Mouse (Mus musculus) heart, adult 9 months (tissue): ENCODE measurements around the gene Dnajc2.
"Not testable (repeated sequence)": the region's sequence is repeated elsewhere in the genome, so short reads cannot be mapped to it uniquely, and the experiment has no call there.

Experiments used
- DNase-seq, 2 experiments: peaks; one replicate each; pipeline ENCODE4 v3.0.0; 2022; ENCODE audit warnings: low spot score in 2 of 2

Gene Dnajc2

DNA sequence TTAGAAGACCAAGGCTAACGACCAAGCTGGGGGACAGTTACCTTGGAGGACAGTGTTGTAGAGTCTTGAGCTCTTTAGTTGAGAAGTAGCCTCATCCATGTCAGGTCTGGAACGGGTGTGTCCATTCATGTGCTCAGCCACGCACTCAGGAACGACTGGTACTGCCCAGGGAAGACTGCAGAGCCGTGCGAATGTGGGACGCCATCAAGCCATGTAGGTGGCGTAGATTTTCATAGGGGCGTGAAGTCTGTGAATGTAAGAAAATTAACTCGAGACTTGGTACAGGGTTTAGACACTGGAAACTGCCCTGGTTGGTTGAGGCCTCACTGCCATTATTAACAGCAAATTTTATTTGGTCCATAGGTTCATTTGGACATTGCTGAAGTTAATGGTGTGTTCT, 41.4 kb downstream of the Dnajc2 start:
- no peak for DNase-seq

DNA sequence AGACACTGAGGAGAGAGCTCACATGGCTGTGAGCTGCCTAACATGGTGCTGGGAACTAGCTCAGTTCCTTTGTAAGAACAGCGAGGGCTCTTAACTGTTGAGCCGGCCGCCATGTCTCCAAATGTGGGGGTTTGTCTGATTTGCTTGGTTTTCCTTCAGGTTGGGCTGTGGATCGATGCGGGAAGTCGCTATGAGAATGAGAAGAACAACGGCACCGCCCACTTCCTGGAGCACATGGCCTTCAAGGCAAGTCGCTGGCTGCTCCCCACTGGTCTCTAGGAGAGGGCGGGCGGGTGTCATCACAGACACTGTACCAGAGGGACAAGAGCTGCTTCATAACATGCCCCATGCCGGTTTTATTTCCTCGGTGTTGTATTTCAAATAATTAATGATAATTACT, 45.2 kb downstream of the Dnajc2 start:
- no peak for DNase-seq

DNA sequence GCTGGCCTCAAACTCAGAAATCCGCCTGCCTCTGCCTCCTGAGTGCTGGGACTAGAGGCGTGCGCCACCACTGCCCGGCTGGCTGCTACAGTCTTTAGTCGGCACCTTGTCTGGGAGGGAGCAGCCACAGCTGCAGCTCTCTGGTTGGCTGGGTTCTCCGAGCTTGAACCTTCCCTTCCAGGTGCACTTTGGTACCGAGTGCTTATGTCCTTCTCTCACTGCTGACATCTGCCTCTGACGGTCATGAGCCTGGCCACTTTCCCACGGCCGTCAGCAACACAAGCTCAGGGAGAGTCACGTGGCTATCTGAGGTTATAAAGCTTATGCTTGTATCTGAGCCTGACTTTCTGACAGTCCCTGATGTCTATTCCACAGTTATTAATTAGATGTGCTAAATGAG, 45.9 kb downstream of the Dnajc2 start:
- DNase-seq: peak in 1 of 2 experiments; percentile 8

DNA sequence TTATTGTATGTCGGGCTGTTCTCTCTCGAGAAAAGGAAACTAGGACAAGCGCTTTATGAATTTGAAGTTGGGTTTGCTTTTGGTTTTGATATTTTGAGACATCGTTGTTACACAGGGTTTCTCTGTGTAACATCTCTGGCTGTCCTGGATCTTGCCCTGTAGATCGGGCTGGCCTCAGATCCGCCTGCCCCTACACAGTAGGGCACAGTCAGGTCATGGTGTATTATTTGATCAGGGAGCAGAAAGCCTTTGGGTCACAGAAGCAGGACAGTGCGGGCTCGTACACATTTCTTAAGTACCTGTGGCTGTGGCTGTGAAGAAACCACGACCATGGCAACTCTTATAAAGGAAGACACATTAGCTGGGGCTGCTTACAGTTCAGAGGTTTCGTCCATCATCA, 47.4 kb downstream of the Dnajc2 start:
- DNase-seq: no peak

DNA sequence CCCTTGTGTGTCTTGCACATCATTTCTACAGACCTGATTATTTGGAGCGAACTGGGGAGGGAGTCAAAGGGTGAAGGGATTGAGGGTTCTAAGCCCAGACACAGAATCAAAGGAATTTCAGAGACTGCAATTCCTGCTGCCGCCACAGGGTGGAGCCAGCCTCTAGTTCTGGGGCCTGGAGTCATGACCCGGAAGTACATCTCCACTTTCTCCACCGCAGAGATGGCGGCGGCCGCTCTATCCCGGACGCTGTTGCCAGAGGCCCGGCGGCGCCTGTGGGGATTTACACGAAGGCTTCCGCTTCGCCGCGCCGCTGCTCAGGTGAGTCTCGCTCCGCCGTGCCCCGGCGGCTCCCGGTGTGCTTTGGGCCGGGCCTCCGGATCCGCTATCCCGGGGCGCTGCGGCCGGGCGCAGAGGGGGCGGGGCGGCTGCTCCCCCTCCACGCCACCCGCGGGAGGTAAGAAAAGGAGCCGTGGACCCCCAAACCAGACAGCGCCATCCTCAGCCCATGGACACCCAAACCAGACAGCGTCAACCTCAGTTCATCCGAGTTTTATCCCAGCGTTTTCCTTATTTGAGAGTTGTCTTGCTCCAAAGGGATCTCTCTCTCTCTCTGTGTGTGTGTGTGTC, 48.0 kb downstream of the Dnajc2 start, which contains the start of gene Pmpcb:
TSS of gene Pmpcb (plus strand) at position 186 of the 630 bp plus-strand sequence.
- peak; percentile 83 to 87 for DNase-seq

DNA sequence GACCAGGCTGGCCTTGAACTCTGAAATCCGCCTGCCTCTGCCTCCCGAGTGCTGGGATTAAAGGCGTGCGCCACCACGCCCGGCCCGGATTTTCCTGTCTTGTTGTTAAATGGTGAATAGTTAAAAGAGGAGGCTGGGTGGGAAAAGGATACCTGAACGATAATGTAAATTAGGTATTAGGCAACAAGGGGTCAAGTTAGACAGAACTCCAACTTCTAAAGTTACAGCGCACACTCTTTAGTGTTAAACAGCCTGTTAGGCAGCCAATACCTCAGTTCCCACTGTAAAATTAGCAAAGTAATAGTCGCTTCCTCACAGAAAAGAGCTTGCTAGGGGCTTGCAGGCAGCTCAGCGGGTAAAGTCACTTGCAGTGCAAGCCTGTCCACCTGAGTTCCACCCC, 49.0 kb downstream of the Dnajc2 start:
- DNase-seq: no peak

DNA sequence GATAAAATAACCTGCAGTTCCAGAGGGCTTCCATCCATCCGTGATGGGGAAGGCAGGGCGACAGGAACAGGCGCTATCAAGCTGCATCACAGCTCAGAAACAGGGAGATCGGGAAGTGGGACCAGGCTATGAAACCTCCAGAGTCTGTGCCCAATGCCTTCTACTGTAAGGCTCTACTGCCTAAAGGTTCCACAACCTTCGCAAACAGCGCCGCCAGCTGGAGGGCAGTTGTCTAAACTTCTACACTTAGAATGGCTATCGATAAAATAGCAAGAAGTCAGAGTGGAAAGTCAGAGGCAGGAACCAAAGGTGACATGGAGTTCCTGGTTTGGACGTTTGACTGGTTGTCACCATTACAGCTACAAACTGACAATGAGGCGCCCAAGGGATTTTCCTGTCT, 49.5 kb downstream of the Dnajc2 start:
- DNase-seq: peak; percentile 20 to 35

DNA sequence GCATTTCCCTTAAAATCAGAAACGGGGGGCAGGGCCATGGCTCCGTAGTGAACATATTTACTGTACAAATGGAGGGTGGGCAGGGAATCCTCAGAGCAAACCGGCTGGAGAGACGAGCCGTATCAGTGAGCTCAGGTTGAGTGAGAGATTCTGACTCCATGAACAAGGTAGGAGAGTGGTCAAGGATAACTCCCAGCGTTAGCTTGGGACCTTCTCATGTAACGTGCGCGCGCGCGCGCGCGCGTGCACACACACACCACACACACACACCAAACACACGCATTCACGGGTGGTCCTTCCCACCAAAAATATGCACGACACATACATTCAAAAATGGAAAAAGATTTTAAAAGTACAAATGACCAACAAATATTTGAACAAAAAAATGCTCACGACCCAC, 50.0 kb downstream of the Dnajc2 start:
- no peak for DNase-seq

DNA sequence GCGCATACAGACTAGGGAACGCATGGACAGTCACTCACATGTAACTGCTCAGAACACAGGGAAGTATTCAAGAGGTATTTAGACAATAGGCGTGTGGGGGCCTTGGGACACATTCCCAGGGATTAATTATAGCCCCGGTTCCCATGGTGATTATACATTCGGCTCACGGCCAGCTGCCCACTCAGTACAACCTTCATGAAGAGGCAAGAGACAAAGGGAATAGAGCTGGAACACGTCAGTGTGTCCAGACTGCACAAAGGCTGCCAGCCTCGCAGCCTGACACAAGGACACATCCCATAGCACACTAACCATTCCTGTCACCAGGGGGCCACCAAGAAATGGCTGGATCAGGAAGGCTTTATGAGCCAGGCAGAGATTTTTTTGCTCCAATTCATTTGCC, 52.1 kb downstream of the Dnajc2 start:
- DNase-seq: peak; percentile 13 to 47

DNA sequence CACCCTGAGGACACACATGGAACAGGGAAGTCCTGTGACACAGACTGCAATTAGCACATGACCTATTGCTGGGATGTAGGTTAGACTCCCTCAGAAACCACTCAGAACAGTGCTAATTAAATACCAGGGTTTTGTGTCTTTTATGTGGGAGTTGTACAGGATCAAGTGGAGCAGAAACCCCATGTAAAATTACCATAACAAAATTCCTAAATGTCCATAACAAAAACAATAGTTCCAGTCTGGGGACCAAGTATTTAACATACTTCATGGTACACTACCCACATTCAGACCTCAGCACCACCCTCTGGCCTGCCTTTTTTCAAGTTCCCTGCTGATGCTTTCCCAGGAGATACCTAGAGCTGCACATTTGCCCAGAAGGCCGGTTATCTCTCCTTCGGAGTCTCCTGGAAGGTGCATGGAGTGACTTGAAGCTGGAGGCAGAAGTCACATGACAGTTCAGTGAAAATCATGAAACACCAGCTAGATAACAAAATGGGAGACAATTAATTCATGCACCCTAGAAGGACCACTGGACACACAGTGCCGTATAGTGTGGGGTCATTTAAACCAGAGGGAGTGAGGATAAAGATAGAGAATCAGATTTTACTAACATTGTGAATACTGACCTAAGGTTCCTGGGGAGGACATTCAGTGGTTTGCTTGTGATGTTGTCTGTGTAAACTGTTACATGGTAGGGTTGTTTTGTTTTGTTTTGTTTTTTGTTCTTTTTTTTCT, 52.7 kb downstream of the Dnajc2 start:
- DNase-seq: no peak

DNA sequence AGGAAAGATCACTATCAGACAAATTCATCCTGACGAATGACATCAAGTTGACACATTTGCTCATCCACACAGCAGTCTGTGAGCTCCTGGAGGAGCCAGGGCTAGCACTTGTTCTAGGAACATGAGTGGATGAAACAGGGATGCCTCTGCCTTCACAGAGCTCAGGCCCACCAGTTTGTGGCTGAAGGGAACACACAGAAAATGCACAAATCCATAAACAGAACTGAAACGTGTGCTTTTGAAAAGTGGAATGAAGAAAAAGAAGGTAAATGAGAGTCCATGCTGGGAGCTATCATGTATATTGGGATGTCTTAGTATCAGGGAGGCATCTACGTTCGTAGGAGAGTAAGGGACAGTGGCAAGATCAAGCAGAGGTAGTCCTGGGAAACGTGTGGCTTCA, 55.9 kb downstream of the Dnajc2 start:
- DNase-seq: no peak

DNA sequence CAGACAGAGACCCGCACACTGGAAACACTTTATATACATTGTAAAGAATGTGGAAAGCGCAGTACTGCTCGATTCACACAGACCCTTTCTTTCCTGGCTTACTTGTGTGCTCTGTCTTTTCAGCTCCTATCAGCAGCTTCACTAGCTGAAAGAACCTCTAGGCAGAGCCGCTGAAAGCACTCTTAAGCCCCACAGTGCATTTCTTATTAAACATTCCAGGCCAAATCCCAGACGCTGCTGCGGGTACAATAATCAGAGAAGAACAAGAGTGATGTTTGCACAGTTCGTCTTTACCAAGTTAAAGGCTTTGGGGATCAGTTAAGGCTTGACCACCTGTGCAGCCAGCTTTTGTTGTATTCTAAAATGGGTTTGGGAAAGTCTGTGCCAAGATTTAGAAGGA, 60.2 kb downstream of the Dnajc2 start:
- DNase-seq: no peak

DNA sequence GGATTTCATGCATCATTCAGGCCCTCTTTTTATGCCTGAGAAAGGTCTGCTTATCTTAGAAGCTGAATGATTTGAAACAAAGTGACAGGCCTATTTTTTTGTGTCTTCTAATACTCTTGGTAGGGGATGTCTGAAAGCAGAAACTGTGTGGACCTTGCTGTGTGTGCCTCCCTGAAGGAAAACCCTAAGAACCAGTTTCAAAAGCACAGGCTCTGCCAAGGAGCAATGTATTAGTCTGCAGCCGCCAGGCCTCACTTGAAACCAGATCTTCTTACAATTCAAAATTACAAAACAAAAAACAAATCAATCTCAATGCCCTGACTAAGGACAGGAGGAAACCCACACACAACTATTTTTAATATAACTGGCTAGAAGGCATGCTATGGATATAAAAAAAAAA, 60.6 kb downstream of the Dnajc2 start:
- DNase-seq: no peak

DNA sequence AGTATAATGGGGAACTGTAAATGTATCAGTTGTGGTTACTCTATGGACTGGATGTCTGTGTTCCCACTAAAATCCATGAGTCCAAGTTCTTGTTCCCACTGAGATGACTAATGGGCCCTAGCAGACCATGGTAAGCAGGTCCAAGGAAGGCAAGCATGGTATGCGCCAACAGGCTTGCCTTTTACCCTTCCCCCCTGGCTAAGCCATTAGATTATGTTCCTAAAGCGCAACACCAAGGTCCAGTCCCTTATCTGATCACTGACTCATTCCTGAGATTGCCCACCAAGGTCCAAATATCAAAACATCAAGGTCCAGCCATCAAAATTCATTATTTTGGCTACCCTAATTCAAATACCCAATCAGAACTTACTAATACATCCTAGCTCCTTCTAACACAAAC, 65.8 kb downstream of the Dnajc2 start:
- DNase-seq: no peak

DNA sequence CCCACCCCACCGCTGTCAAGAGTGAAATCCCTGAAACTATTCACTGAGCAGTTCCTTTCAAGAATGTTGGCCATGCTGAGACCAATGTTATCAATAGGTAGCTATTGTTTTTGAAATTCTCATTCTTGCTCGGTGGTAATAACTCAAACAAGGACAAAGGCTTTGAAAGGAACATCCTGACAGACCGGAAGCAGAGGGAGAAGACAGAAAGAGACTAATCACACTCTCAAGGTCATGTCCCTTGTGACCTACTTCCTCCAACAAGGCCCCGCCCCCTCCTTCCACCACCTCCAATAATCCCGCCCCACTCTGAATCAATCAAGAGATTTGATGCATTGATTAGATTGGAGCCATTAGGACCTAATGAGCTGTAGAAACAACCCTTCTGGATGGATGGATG, 66.5 kb downstream of the Dnajc2 start:
- no peak for DNase-seq

DNA sequence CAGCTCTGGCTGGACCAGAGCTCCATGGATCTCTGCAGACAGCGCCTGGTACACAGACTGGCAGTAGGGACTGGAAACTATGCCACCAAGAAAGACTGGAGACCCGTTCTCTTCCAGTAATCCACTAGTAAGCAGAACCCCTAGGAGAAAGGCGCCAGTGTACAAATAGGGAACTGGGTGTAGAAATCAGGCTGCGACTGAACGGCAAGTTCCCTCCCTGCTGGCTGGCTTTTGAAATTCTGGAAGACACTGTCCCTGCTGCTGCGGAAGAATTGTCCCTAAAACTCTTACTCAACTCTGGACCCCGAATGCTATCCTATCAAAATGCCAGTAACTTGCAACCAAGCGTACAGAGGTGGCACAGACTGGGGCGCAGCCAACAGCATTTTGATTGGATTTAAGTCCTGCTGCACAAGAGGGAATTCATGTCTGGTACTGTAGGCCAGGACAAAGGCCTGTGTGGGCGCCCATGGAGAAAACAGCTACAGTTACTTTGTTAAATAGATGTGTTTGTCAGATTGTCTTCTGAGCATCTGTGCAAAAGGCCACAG, 67.8 kb downstream of the Dnajc2 start:
- no peak for DNase-seq

DNA sequence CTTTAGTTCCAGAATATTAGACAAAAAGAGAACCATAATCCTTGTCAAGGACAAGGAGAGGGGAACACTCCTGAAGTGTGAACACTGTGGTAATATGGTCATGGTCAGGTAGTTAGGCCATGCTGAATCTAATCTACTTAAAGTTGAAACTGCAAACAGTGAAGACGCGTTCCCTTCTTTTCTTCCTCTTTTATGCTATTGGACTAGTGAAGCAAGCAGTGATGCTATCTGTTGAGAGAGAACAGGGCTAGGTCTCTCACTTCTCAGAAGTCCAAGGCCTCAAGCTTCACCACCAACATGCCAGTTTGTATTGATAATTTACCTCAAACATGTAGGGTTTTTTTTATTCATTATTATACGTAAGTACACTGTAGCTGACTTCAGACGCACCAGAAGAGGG, 70.6 kb downstream of the Dnajc2 start:
- no peak for DNase-seq

DNA sequence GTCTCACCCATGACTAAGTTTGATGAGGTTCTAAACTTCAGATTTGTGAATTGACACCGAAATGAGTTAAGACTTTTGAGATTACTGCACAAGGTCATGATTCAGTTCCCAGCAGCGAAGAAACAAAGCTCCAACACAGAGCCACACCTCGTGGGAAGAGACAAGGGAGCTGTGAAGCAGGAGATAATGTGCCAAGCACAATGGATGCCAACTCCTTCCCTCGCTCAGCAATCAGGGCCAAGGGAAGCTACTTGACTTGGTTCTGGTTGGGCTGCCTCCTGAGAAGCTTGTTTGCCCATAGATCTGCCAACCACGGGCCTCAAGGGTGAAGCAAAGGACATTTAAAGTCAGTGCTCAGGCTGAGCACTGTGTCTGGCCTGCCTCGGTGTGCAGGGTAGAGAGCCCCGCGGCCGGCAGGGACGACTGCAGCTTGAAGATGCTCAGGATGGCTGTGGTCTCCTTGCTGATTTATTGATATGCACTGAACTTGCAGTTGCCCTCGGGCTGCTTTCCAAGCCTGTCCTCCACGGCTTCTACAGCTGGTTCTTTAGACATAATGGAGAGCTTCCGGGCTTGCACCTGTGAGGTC, 72.8 kb downstream of the Dnajc2 start:
- DNase-seq: no peak

DNA sequence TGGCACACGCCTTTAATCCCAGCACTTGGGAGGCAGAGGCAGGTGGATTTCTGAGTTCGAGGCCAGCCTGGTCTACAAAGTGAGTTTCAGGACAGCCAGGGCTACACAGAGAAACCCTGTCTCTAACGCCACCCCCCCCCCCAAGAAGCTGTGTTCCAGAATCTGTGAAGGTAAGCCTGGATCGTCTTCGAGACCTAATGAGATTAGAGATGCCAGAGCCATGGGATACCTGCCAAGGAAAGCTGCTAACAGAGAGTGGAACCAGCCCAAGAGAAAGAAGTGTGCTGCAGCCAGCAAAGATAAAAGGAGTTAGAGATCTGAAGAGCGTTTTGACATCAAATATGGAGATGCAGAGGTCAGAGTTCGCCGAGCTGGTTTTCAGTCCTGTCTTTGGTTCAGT, 77.0 kb downstream of the Dnajc2 start:
- not testable (repeated sequence) for DNase-seq
